Mouse (Mus musculus) ES-E14 (cell line): ENCODE data around the gene Ptprg.

ENCODE experiments used
- MAFK ChIP-seq: IDR thresholded peaks from 2 replicates; pipeline ENCODE4 v1.6.1; 2014; ENCODE audit warnings: mild to moderate bottlenecking, low read depth, low read length, inconsistent platforms; ENCODE audit not compliant: insufficient read depth
- ZNF384 ChIP-seq: IDR thresholded peaks from 2 replicates; pipeline ENCODE4 v1.6.1; 2012; ENCODE audit warnings: low read depth, low read length, inconsistent platforms

DNA sequence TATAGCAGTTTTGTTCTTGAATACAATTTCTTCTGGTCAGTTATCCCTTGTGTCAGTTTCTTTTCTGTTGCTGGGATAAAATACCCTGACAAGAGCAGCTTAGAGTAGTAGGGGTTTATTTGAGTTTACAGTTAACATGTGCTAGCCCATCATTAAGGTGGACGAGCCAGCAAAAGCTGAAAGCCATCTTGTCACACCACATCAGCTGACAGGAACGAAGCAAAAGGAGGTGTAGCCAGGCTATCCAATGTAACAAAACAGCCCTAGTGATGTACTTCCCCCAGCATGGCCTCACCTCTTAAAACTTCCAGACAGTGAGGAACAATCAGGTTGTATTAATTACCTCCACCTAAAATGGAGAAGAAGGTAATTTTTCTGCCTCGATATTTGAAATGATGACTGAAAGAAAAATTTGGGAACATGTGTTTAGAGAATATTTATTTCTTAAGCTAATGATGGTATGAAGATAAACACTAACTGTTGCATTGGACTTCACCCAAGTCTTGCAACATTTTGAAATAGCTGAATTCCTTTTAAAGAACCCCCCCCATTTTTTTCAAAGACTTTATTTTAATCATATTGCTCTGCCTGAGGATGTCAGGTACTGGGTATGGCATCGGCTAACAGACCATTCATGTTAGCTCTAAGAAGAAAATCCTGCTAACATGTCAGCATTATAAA, 249.2 kb downstream of the Ptprg start:
- no peak for TF ChIP-seq MAFK
- TF ChIP-seq ZNF384: no peak
